30 mouse cellular contexts compared by ENCODE assay signal in genomic region chr6:85232045-85232444, GRCm38 (mm10). TPM values are rescaled to one million over a fixed set of nuclear protein-coding genes. Genes with fewer than 3 reads are reported as not detected.
DNase-seq lines count a peak whose midpoint lies in the region; ATAC-seq lines count a peak whose summit lies in the region.
"Had no signal": no experiment of that assay in that cellular context is flagged by ENCODE, and none has a peak within 500 bp of the region (broad histone marks: within the 10 kb centered on the region; RNA-seq: fewer than 3 reads in every experiment).

No protein-coding gene starts in this region.

- no peak for DNase-seq in kidney, postnatal 14 days
- DNase-seq in R1 (ENCODE audit: low read depth, low spot score) = peak; percentile 72
- DNase-seq in embryo, embryonic 10 days (ENCODE audit: low spot score) = no peak
- no peak for DNase-seq in spleen, postnatal 36 days (ENCODE audit: low spot score in 2 of 2)
- DNase-seq: B cell, adult 2 months; cerebellum, adult 2 months; cerebellum, postnatal 36 days; gastrocnemius, postnatal 14 days; heart, adult 11 months; layer of hippocampus, adult 9-11 months; liver, embryonic 13.5 days; lung, adult 2 months; thymus, postnatal 14 days had no signal

- peak; percentile 52 for ATAC-seq in kidney, embryonic 16.5 days (ENCODE audit: low FRiP score, low TSS enrichment)
- ATAC-seq in neural tube, embryonic 14.5 days (ENCODE audit: low read depth) = peak; percentile 47; the same call in 1 of the 2 replicates
- no peak for ATAC-seq in neural tube, embryonic 15.5 days (ENCODE audit: low FRiP score)
- ATAC-seq in forebrain, embryonic 15.5 days (replicated peaks) = 0 out of 2 replicates have a peak, but pooled peaks have one; percentile 21
- ATAC-seq: hindbrain, embryonic 16.5 days; intestine, embryonic 16.5 days; midbrain, embryonic 15.5 days had no signal

- peaks cover 21% of the 10 kb centered on the region for H3K4me1 ChIP-seq in kidney, embryonic 16.5 days (ENCODE audit: insufficient read depth, low read length)
- no peaks in the 10 kb centered on the region for H3K4me1 ChIP-seq in neural tube, embryonic 14.5 days (ENCODE audit: control insufficient read depth, insufficient read depth, low read length)
- peaks cover 16% of the 10 kb centered on the region for H3K4me1 ChIP-seq in neural tube, embryonic 15.5 days
- peaks cover 29% of the 10 kb centered on the region for H3K4me1 ChIP-seq in forebrain, embryonic 15.5 days
- H3K4me1 ChIP-seq: liver, embryonic 13.5 days; midbrain, embryonic 15.5 days had no signal

- H3K27me3 ChIP-seq in kidney, embryonic 16.5 days (ENCODE audit: insufficient read depth, low read length) = no peaks in the 10 kb centered on the region
- no peaks in the 10 kb centered on the region for H3K27me3 ChIP-seq in neural tube, embryonic 14.5 days (ENCODE audit: control insufficient read depth, insufficient read depth, low read length)
- no peaks in the 10 kb centered on the region for H3K27me3 ChIP-seq in neural tube, embryonic 15.5 days (replicated peaks)
- no peaks in the 10 kb centered on the region for H3K27me3 ChIP-seq in forebrain, embryonic 15.5 days
- H3K27me3 ChIP-seq: embryonic facial prominence, embryonic 15.5 days; liver, embryonic 13.5 days; midbrain, embryonic 15.5 days had no signal

- H3K9ac ChIP-seq in kidney, embryonic 16.5 days (replicated peaks; ENCODE audit: low read length) = no peak overlapping the region
- H3K9ac ChIP-seq in neural tube, embryonic 14.5 days (replicated peaks; ENCODE audit: low read depth, low read length) = no peak overlapping the region
- no peak overlapping the region for H3K9ac ChIP-seq in neural tube, embryonic 15.5 days (replicated peaks)
- no peak overlapping the region for H3K9ac ChIP-seq in forebrain, embryonic 15.5 days (replicated peaks)
- H3K9ac ChIP-seq: embryonic facial prominence, embryonic 15.5 days; liver, embryonic 13.5 days; midbrain, embryonic 15.5 days had no signal

- H3K27ac ChIP-seq in kidney, embryonic 16.5 days (ENCODE audit: low read length) = no peak overlapping the region
- H3K27ac ChIP-seq in neural tube, embryonic 14.5 days (ENCODE audit: low read depth, low read length) = no peak overlapping the region
- no peak overlapping the region for H3K27ac ChIP-seq in neural tube, embryonic 15.5 days (replicated peaks)
- no peak overlapping the region for H3K27ac ChIP-seq in forebrain, embryonic 15.5 days (replicated peaks)
- H3K27ac ChIP-seq: embryonic facial prominence, embryonic 15.5 days; left cerebral cortex, adult 2 months; liver, embryonic 13.5 days; midbrain, embryonic 15.5 days had no signal

- 26% methylated on average over 4 of the region's 4 CpGs for WGBS in kidney, embryonic 16.5 days
- 30% methylated on average over 4 of the region's 4 CpGs for WGBS in neural tube, embryonic 14.5 days
- WGBS in neural tube, embryonic 15.5 days = 30% methylated on average over 4 of the region's 4 CpGs
- WGBS in forebrain, embryonic 15.5 days = 22% methylated on average over 4 of the region's 4 CpGs

- H3K9me3 ChIP-seq in kidney, embryonic 16.5 days (ENCODE audit: low read length) = no peaks in the 10 kb centered on the region
- no peaks in the 10 kb centered on the region for H3K9me3 ChIP-seq in neural tube, embryonic 14.5 days (ENCODE audit: control insufficient read depth, low read length)
- H3K9me3 ChIP-seq in neural tube, embryonic 15.5 days (replicated peaks) = no peaks in the 10 kb centered on the region
- H3K9me3 ChIP-seq in forebrain, embryonic 15.5 days = no peaks in the 10 kb centered on the region
- H3K9me3 ChIP-seq: embryonic facial prominence, embryonic 15.5 days; hindbrain, embryonic 10.5 days; liver, embryonic 13.5 days; midbrain, embryonic 15.5 days had no signal

- H3K4me3 ChIP-seq in kidney, embryonic 16.5 days (ENCODE audit: low read length) = no peak overlapping the region
- H3K4me3 ChIP-seq in neural tube, embryonic 14.5 days (ENCODE audit: low read depth, low read length) = no peak overlapping the region
- H3K4me3 ChIP-seq in neural tube, embryonic 15.5 days (replicated peaks) = no peak overlapping the region
- H3K4me3 ChIP-seq in forebrain, embryonic 15.5 days = no peak overlapping the region
- H3K4me3 ChIP-seq: embryonic facial prominence, embryonic 15.5 days; hindbrain, embryonic 10.5 days; left cerebral cortex, adult 2 months; liver, embryonic 13.5 days; midbrain, embryonic 15.5 days; myocyte had no signal

- H3K36me3 ChIP-seq in kidney, embryonic 16.5 days (ENCODE audit: insufficient read depth, low read length) = no peaks in the 10 kb centered on the region
- H3K36me3 ChIP-seq in neural tube, embryonic 14.5 days (ENCODE audit: control insufficient read depth, insufficient read depth, low read length) = no peaks in the 10 kb centered on the region
- no peaks in the 10 kb centered on the region for H3K36me3 ChIP-seq in neural tube, embryonic 15.5 days
- no peaks in the 10 kb centered on the region for H3K36me3 ChIP-seq in forebrain, embryonic 15.5 days
- H3K36me3 ChIP-seq: embryonic facial prominence, embryonic 15.5 days; hindbrain, embryonic 10.5 days; liver, embryonic 13.5 days; midbrain, embryonic 15.5 days had no signal

- H3K4me2 ChIP-seq in kidney, embryonic 16.5 days (replicated peaks; ENCODE audit: low read depth, low read length) = no peak overlapping the region
- H3K4me2 ChIP-seq in neural tube, embryonic 14.5 days (ENCODE audit: low read depth, low read length) = no peak overlapping the region
- H3K4me2 ChIP-seq in neural tube, embryonic 15.5 days = no peak overlapping the region
- H3K4me2 ChIP-seq in forebrain, embryonic 15.5 days (replicated peaks) = no peak overlapping the region
- H3K4me2 ChIP-seq: embryonic facial prominence, embryonic 15.5 days; heart, embryonic 11.5 days; liver, embryonic 13.5 days; midbrain, embryonic 15.5 days had no signal

RNA-seq across cellular contexts. Expression of gene Emx1, which starts 44.8 kb away (rescaled TPM):
- polyA plus RNA-seq in kidney, embryonic 16.5 days (2015; fragmentation: Nextera tagmentation; extraction: Ambion mirVana) = 17.9 and 19.7 TPM in 2 replicates
- 0.21 TPM in 1 of 2 replicates, not detected in the other for polyA plus RNA-seq in neural tube, embryonic 14.5 days (2014; fragmentation: Nextera tagmentation; extraction: Ambion mirVana)
- polyA plus RNA-seq in neural tube, embryonic 15.5 days (2015; fragmentation: Nextera tagmentation; extraction: Ambion mirVana) = not detected in 2 replicates
- polyA plus RNA-seq in forebrain, embryonic 15.5 days (2015; fragmentation: Nextera tagmentation; extraction: Ambion mirVana) = 68.9 and 78.8 TPM in 2 replicates
- polyA plus RNA-seq: adrenal gland, adult 2 months; heart, embryonic 11.5 days; heart, postnatal 0 days; hindbrain, embryonic 16.5 days; large intestine, adult 2 months; liver, embryonic 13.5 days; lung, adult 2 months; myocyte; spleen, adult 2 months; stomach, embryonic 14.5 days had no signal

Comparison
In these comparisons a context has a peak if more than half of its experiments do, and no peak if none do; other contexts are left out.
1. RNA of gene Emx1, which starts 44.8 kb away (polyA plus RNA-seq): 68.9 to 78.8 TPM in forebrain, embryonic 15.5 days and 17.9 to 19.7 TPM in kidney, embryonic 16.5 days; 0.21 TPM in neural tube, embryonic 14.5 days and not detected in neural tube, embryonic 15.5 days; every median in the first group is over 10 times any median in the second.